Mouse (Mus musculus) cerebellum, adult 2 months (tissue): ENCODE data around the gene Arglu1.

Source experiments
- CTCF ChIP-seq: fragments of 200-500 bp; IDR thresholded peaks from 2 replicates; pipeline ENCODE4 v1.5.1; 2011; ENCODE audit warnings: low read depth, mild to moderate bottlenecking, control low read depth, low read length, moderate library complexity, borderline replicate concordance; ENCODE audit not compliant: insufficient read depth
- POLR2A ChIP-seq: fragments of 200-500 bp; IDR thresholded peaks from 2 replicates; pipeline ENCODE4 v1.6.1; 2011; ENCODE audit warnings: low read length, control low read depth, borderline replicate concordance; ENCODE audit not compliant: insufficient read depth

GRCm38 (mm10) chr8:8726547-8726946 lies 36.2 kb upstream of the Arglu1 start:
- TF ChIP-seq CTCF: no peak
- TF ChIP-seq POLR2A: no peak
